Mouse (Mus musculus) lung, postnatal 0 days (tissue): ENCODE measurements at regions not wholly inside any gene's neighbourhood (a gene's known extent, or its start where the extent isn't known, plus 50 kb on each side); places are given as distances from the start of the nearest gene placed in this dataset.

Experiments
- CTCF ChIP-seq: IDR thresholded peaks from 2 replicates; pipeline ENCODE4 v1.5.1; 2016; ENCODE audit warnings: antibody characterized with exemption, mild to moderate bottlenecking
- EP300 ChIP-seq: IDR thresholded peaks from 2 replicates; pipeline ENCODE4 v1.6.1; 2016; ENCODE audit warnings: antibody characterized with exemption, mild to moderate bottlenecking, control low read depth

GRCm38 (mm10) chr13:112038556-112039304, 229.9 kb upstream of the Map3k1 start:
- TF ChIP-seq CTCF, result no peak
- TF ChIP-seq EP300, result no peak
